Mouse (Mus musculus): ENCODE results near the gene Lrrc25.

The Lrrc25 gene

DNA sequence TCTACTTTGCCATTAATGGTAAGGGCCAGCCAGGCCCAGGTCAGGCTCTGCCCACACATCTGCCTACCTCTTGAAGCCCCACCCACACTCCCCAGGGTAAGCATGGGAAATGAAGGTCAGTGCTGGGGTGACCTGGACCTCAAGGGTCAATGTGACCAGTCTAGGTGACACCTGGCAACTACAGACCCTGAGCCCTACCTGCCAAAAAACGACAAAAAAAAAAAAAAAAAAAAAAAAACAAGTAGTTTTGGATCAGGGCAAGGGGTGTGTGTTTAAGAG, 32.1 kb downstream of the Lrrc25 start:
- DNase-seq (ENCODE audit: low spot score) = no peak

GRCm38 (mm10) chr8:70648921-70649320, 33.0 kb downstream of the Lrrc25 start:
- no peak for DNase-seq (ENCODE audit: low spot score)

DNA sequence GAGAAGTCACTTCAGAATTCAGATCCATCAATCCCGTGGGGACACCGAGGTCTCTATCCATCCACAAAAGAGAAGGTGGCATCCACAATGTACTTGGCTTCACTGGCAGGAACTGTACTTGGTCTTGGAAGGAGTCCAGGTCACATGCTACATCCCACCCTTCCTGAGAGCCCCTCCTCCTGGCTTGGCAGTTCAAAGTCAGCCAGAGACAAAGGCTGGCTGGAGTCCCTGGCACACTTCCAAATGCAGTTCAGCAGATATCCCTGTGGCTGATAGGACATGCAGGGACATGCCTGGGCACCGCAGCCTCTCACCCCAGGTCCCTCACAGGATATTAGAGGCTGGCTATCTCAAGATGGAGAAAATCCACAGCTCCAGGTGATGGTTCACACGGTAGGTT, 33.4 kb downstream of the Lrrc25 start:
- DNase-seq (ENCODE audit: low spot score) = peak; percentile 61

DNA sequence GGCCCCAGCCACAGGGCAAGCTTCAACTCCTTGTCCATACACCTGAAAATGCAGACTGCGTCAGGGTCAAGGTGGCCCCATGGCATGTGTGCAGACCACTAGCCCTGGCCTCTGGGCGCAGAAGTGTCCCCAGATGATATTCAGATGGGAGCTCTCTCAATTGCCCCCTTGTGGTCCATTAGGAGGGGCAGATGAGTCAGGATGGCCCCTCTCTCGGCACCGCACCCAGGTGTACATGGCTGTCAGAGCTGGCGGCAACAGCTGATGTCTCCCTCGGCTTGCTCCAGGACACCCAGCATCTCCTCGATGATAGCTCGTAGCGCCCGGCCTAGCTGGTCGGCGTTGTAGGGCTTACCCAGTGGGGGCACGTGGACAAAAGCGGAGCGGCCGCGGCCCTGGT, 34.4 kb downstream of the Lrrc25 start:
- no peak for DNase-seq (ENCODE audit: low spot score)

GRCm38 (mm10) chr8:70653226-70653625, 37.3 kb downstream of the Lrrc25 start:
- DNase-seq (ENCODE audit: low spot score) = peak; percentile 68

GRCm38 (mm10) chr8:70654121-70654520, 38.2 kb downstream of the Lrrc25 start:
- DNase-seq (ENCODE audit: low spot score) = no peak

GRCm38 (mm10) chr8:70655469-70655868, 39.5 kb downstream of the Lrrc25 start:
- no peak for DNase-seq (ENCODE audit: low spot score)

DNA sequence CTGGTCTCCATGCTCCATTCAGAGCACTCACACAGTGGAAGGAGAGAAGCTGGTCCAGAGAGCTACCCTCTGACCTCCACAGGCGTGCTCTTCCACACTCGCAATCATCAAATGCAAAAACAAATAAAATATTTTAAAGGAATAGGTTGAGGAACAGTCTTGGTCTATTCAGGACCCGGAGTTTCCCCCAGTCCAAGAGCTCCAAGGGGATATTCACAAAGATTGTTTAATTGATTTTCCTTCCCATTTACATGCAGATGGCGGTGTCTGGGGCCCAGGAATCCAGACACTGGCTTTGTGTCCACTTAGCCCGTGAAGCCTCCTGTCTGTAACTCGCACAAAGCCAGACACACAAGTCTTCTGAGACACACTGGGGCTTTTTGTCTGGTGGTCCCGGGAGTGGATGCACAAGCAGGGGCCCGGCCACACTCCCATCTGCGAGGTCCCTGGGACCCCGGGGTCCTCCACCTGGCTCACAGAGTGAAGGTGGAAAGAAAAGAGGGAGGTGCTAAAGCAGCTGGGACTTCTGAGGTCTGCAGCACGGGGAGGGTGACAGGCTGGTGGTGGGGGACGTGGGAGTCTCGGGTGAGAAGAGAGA, 40.3 kb downstream of the Lrrc25 start:
- no peak for DNase-seq (ENCODE audit: low spot score)

- DNase-seq (ENCODE audit: low spot score) = no peak
Observed at GRCm38 (mm10) chr8:70657214-70657613, 41.3 kb downstream of the Lrrc25 start.

DNA sequence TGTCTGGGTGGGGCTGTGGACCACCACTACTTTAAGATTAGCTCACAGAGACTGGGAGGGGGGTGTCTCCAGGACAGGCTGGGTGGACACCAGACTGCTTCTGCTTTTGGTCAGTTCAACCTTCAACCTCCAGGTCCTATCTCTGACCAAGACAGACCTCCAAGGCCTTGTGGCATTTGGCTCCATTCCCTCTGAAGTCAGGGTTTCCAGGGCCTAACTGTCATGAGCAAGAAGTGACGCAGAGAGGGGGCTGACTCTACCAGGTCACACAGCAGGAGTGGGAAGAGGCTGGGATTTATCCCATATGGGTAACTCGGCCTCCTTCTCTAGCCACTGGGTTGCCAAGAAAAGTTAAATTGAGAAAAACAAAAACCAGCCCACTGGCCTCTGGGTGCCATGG, 41.8 kb downstream of the Lrrc25 start:
- no peak for DNase-seq (ENCODE audit: low spot score)

GRCm38 (mm10) chr8:70658897-70659603, 43.1 kb downstream of the Lrrc25 start:
- DNase-seq (ENCODE audit: low spot score) = no peak

DNA sequence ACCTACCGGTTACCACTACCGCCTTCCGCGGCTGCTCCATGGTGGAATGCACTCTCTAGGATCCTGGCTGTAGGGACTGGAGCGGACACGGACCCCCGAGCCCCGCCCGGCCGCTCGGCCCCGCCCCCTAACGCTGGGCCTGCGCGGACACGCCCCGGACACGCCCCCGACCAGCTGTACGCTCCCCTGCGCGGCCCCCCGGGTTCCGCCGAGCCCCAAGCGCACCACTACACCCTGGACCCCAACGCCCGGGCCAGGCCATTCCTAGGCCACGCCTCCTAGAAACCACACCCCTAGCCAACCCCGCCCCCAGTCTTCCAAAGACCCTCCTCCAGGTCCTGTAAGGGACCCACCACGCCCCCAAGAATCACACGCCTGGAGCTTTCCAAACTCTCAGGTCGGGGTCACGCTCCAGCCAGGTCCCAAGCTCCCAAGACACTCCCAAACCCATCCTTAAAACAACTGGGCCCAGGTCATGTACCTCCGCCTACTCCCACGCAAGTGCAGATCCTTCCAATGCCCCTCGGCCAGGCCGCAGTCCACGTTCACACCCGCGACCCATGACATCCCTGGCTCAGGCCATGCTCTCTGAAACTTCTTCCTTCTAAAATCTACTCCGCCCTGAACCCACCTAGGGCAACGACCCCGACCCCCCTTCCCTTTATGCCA, 43.8 kb downstream of the Lrrc25 start:
- DNase-seq (ENCODE audit: low spot score) = peak; percentile 99

DNA sequence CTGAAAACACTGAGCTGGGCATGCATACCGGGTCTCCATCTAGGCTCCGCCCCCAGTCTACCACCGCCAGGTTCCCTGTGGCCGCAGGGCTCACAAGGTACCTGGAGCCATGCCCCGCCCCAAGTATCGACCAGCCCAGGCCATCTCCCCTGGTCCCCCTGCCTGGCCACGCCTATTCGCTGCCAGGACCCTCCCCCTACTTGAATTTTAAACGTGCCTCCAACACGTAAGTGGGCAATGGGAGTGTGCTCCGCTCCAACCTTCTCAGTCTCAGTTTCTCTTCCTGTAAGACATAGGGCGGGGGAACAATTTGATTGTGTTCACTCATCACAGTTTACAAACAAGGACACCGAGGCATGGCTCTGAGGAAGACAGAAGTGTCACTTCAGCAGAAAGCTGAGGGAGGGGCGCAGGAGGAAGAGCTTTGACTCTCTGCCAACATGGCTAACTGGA, 44.3 kb downstream of the Lrrc25 start, which contains the start of gene Pgpep1:
Pgpep1 (minus strand) TSS at position 116 of the 453 bp plus-strand sequence.
- peak; percentile 88 for DNase-seq (ENCODE audit: low spot score)

DNA sequence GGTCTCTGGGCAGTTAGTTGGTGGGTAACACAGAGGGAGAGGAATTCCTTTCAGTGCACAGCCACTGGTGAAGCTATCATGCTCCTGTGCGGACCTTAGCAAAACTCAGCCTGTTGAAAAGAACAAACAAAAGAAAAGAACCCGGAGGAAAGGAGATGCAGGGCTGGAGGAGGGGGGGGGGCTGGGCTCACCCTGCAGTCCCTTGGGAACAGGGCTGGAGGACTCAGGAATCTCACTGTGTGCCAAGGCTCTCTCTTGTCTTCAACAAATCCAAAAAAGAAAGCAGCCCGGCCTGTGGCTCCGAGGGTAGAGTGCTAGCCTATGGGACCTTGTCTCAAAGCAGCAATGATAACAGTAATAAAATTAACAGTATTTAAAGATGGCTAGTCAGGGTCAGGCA, 47.7 kb downstream of the Lrrc25 start:
- DNase-seq (ENCODE audit: low spot score) = no peak

DNA sequence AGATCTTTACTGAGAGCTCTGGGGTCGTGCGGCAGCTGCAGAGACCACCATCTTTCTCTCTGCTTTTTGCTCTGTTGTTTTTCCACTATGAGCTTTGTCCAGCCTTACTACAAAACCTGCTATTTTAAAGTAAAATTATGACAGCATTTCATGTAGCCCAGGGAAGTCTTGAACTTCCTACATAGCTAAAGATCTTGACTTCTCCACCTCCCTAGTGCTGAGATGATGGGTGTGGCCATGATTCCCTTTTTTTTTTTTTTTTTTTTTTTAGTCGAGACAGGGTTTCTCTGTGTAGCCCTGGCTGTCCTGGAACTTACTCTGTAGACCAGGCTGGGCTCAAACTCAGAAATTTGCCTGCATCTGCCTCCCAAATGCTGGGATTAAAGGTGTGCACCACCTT, 48.7 kb downstream of the Lrrc25 start:
- DNase-seq (ENCODE audit: low spot score) = no peak

- DNase-seq (ENCODE audit: low spot score) = peak; percentile 86
Observed at GRCm38 (mm10) chr8:70665599-70665998, 49.6 kb downstream of the Lrrc25 start.

GRCm38 (mm10) chr8:70667071-70667470, 51.1 kb downstream of the Lrrc25 start:
- DNase-seq (ENCODE audit: low spot score) = no peak
